Mouse (Mus musculus) central nervous system, embryonic 14 days (tissue): ENCODE data around the gene Tyr. TPM values are rescaled to one million over a fixed set of nuclear protein-coding genes. Genes with fewer than 3 reads are reported as not detected.

ENCODE experiments used
- polyA plus RNA-seq: library from polyadenylated mRNA; depleted of rRNA; stranded (reverse); fragments of >200 nt; gene quantifications from 2 replicates; pipeline ENCODE4 v1.2.3, GENCODE M21; 2012; rRNA removed

The Tyr gene
- polyA plus RNA-seq, result 0.02 and 0.25 TPM in 2 replicates

DNA sequence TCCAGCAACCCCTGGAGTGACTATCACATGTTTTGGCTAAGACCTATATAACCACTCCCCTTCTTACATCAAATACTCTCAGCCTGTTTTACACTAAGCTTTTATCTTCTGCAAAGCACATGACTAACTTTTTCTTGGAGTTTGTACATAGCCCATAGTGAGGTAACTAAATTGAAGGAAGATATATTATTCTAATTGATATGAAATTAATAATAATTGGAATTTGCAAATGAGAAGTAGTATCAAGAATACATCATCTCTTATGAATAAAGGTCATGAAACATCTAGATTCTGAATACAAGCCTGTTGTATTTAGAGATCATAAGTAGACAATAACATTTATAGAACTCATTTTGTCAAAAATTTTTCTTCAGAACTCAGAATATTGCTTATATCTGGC, at the start of gene Tyr:
Gene Tyr, minus strand, starts transcription at position 101 of the 400 bp plus-strand sequence.

Other genes with a start within 250 kb of the Tyr start
- 2.5 and 2.9 TPM in 2 replicates for gene Nox4, start 247.4 kb downstream of the Tyr start, polyA plus RNA-seq
- gene Grm5, start 90.7 kb upstream of the Tyr start, polyA plus RNA-seq, result 8.8 and 9.4 TPM in 2 replicates